ENCODE assay signal across 19 mouse cellular contexts in genomic region chr9:90304254-90304653, GRCm38 (mm10). TPM values are rescaled to one million over a fixed set of nuclear protein-coding genes. Genes with fewer than 3 reads are reported as not detected.
DNase-seq lines count a peak whose midpoint lies in the region; ATAC-seq and TF ChIP-seq lines count a peak whose summit lies in the region.
"Had no signal": no experiment of that assay in that cellular context is flagged by ENCODE, and none has a peak within 500 bp of the region (broad histone marks: within the 10 kb centered on the region; RNA-seq: fewer than 3 reads in every experiment).

No protein-coding gene starts in this region.

- DNase-seq in intestine, embryonic 14.5 days (ENCODE audit: low spot score) = no peak
- no peak for DNase-seq in liver, adult 2 months (ENCODE audit: extremely low read depth, low read depth, low spot score)
- DNase-seq in liver, embryonic 11.5 days (ENCODE audit: low spot score) = no peak
- DNase-seq in liver = no peak
- DNase-seq: adrenal gland, adult 2 months; adrenal gland, adult 8-10 months; adrenal gland, postnatal 25 days; adrenal gland, postnatal 36 days; B cell, adult 2 months; cerebellum, adult 11 months; cerebellum, adult 11-12 months; cerebellum, adult 18-20 months had no signal

- no peak for TF ChIP-seq POLR2A in liver, adult 2 months (IDR thresholded peaks at IDR 0.05; ENCODE audit: extremely low read depth, insufficient read depth, low read length)

- no peaks in the 10 kb centered on the region for H3K9me3 ChIP-seq in intestine, embryonic 14.5 days (ENCODE audit: control insufficient read depth, low read length)
- no peaks in the 10 kb centered on the region for H3K9me3 ChIP-seq in intestine, embryonic 15.5 days
- no peaks in the 10 kb centered on the region for H3K9me3 ChIP-seq in liver, embryonic 12.5 days (replicated peaks)
- H3K9me3 ChIP-seq in liver, embryonic 11.5 days (ENCODE audit: control insufficient read depth, low read length) = no peaks in the 10 kb centered on the region

- H3K4me1 ChIP-seq in intestine, embryonic 14.5 days (replicated peaks; ENCODE audit: control insufficient read depth, insufficient read depth, low read length) = no peaks in the 10 kb centered on the region
- no peaks in the 10 kb centered on the region for H3K4me1 ChIP-seq in intestine, embryonic 15.5 days (replicated peaks)
- peaks cover 7% of the 10 kb centered on the region; the same call in 1 of the 2 replicates for H3K4me1 ChIP-seq in liver, adult 2 months (ENCODE audit: control insufficient read depth, insufficient read depth, low read length)
- H3K4me1 ChIP-seq in liver, embryonic 12.5 days = no peaks in the 10 kb centered on the region
- H3K4me1 ChIP-seq in liver, embryonic 11.5 days (replicated peaks; ENCODE audit: control insufficient read depth, insufficient read depth, low read length) = no peaks in the 10 kb centered on the region

- no peak for TF ChIP-seq CTCF in liver, adult 2 months (IDR thresholded peaks at IDR 0.05; ENCODE audit: low read depth, low read length)

- peak; percentile 64; the same call in 1 of the 2 replicates for ATAC-seq in intestine, embryonic 14.5 days (replicated peaks; ENCODE audit: low FRiP score, low TSS enrichment, low read depth)
- ATAC-seq in intestine, embryonic 15.5 days = no peak
- no peak for ATAC-seq in liver, embryonic 12.5 days
- peak; percentile 56; the same call in 1 of the 2 replicates for ATAC-seq in liver, embryonic 11.5 days (replicated peaks; ENCODE audit: low FRiP score)
- ATAC-seq: activated CD4-positive, CD25-positive, alpha-beta regulatory T cell, adult 4 months; CD4-positive, CD25-positive, alpha-beta regulatory T cell, adult 4 months; Patski had no signal

- no peaks in the 10 kb centered on the region for H3K27me3 ChIP-seq in intestine, embryonic 14.5 days (replicated peaks; ENCODE audit: control insufficient read depth, insufficient read depth, low read length)
- H3K27me3 ChIP-seq in intestine, embryonic 15.5 days (replicated peaks) = no peaks in the 10 kb centered on the region
- H3K27me3 ChIP-seq in liver, adult 2 months (ENCODE audit: control insufficient read depth, insufficient read depth, low read length) = no peaks in the 10 kb centered on the region
- no peaks in the 10 kb centered on the region for H3K27me3 ChIP-seq in liver, embryonic 12.5 days (replicated peaks)
- H3K27me3 ChIP-seq in liver, embryonic 11.5 days (replicated peaks; ENCODE audit: control insufficient read depth, insufficient read depth, low read length) = no peaks in the 10 kb centered on the region
- H3K27me3 ChIP-seq: CH12.LX had no signal

- H3K4me3 ChIP-seq in intestine, embryonic 14.5 days (ENCODE audit: low read depth, low read length) = no peak overlapping the region
- H3K4me3 ChIP-seq in intestine, embryonic 15.5 days (replicated peaks) = no peak overlapping the region
- H3K4me3 ChIP-seq in liver, adult 2 months (ENCODE audit: insufficient read depth, low read depth, low read length) = peak overlapping the region; percentile 41; the same call in 1 of the 2 replicates
- H3K4me3 ChIP-seq in liver, embryonic 12.5 days = no peak overlapping the region
- no peak overlapping the region for H3K4me3 ChIP-seq in liver, embryonic 11.5 days (ENCODE audit: low read depth, low read length)

- no peak overlapping the region for H3K27ac ChIP-seq in intestine, embryonic 14.5 days (ENCODE audit: low read depth)
- no peak overlapping the region for H3K27ac ChIP-seq in intestine, embryonic 15.5 days
- no peak overlapping the region for H3K27ac ChIP-seq in liver, adult 2 months (replicated peaks; ENCODE audit: insufficient read depth, low read depth, low read length)
- H3K27ac ChIP-seq in liver, embryonic 12.5 days = no peak overlapping the region
- no peak overlapping the region for H3K27ac ChIP-seq in liver, embryonic 11.5 days (ENCODE audit: low read depth, low read length)

- H3K79me2 ChIP-seq in liver, adult 2 months (ENCODE audit: control insufficient read depth, insufficient read depth, low read length) = no peaks in the 10 kb centered on the region

- H3K4me2 ChIP-seq in intestine, embryonic 14.5 days (ENCODE audit: low read length) = no peak overlapping the region
- no peak overlapping the region for H3K4me2 ChIP-seq in intestine, embryonic 15.5 days (replicated peaks)
- H3K4me2 ChIP-seq in liver, embryonic 12.5 days = no peak overlapping the region
- no peak overlapping the region for H3K4me2 ChIP-seq in liver, embryonic 11.5 days

- no peak overlapping the region for H3K9ac ChIP-seq in intestine, embryonic 14.5 days (ENCODE audit: low read length)
- no peak overlapping the region for H3K9ac ChIP-seq in intestine, embryonic 15.5 days
- no peak overlapping the region for H3K9ac ChIP-seq in liver, adult 2 months (ENCODE audit: low read depth, low read length)
- no peak overlapping the region for H3K9ac ChIP-seq in liver, embryonic 12.5 days
- no peak overlapping the region for H3K9ac ChIP-seq in liver, embryonic 11.5 days (ENCODE audit: low read depth, low read length)

- WGBS in intestine, embryonic 14.5 days = 97% methylated on average over 2 of the region's 2 CpGs
- 93% methylated on average over 2 of the region's 2 CpGs for WGBS in intestine, embryonic 15.5 days
- 96% methylated on average over 2 of the region's 2 CpGs for WGBS in liver, adult 2 months
- WGBS in liver, embryonic 12.5 days (ENCODE audit: insufficient replicate concordance) = 81% methylated on average over 2 of the region's 2 CpGs
- 86% methylated on average over 2 of the region's 2 CpGs for WGBS in liver, embryonic 11.5 days

- H3K36me3 ChIP-seq in intestine, embryonic 14.5 days (ENCODE audit: control insufficient read depth, insufficient read depth, low read length) = no peaks in the 10 kb centered on the region
- no peaks in the 10 kb centered on the region for H3K36me3 ChIP-seq in intestine, embryonic 15.5 days
- no peaks in the 10 kb centered on the region for H3K36me3 ChIP-seq in liver, adult 2 months (ENCODE audit: control insufficient read depth, insufficient read depth, low read length)
- H3K36me3 ChIP-seq in liver, embryonic 12.5 days = no peaks in the 10 kb centered on the region
- no peaks in the 10 kb centered on the region for H3K36me3 ChIP-seq in liver, embryonic 11.5 days (ENCODE audit: control insufficient read depth, insufficient read depth, low read length)
- H3K36me3 ChIP-seq: G1E had no signal

RNA-seq across cellular contexts. Expression of gene Tbc1d2b, which starts 33.6 kb away (rescaled TPM):
- 20.2 and 20.9 TPM in 2 replicates for polyA plus RNA-seq in intestine, embryonic 14.5 days (2014; fragmentation: Nextera tagmentation; extraction: Ambion mirVana)
- 14.6 and 14.9 TPM in 2 replicates for polyA plus RNA-seq in intestine, embryonic 15.5 days (2015; fragmentation: Nextera tagmentation; extraction: Ambion mirVana)
- total RNA-seq in liver, adult 2 months (2014; rRNA removed) = 14.1 and 22.1 TPM in 2 replicates
- 12.7 and 16.9 TPM in 2 replicates for polyA plus RNA-seq in liver, adult 2 months (2012; rRNA removed)
- 11.0 and 12.2 TPM in 2 replicates for polyA plus RNA-seq in liver, embryonic 12.5 days (2016; fragmentation: Nextera tagmentation; extraction: Ambion mirVana)
- polyA plus RNA-seq in liver, embryonic 11.5 days (2014; fragmentation: Nextera tagmentation; extraction: Ambion mirVana) = 13.2 and 14.2 TPM in 2 replicates

Comparison
In these comparisons a context has a peak if more than half of its experiments do, and no peak if none do; other contexts are left out.
1. ATAC-seq: peak in intestine, embryonic 14.5 days (single experiment) and liver, embryonic 11.5 days (single experiment); none in intestine, embryonic 15.5 days (single experiment) and liver, embryonic 12.5 days (single experiment).